Mouse (Mus musculus): ENCODE measurements around the gene Pop5. TPM values are rescaled to one million over a fixed set of nuclear protein-coding genes. Genes with fewer than 3 reads are reported as not detected.

Pop5 gene
- polyA plus RNA-seq, 1 experiment from 2014 or later = 88.1 TPM

DNA sequence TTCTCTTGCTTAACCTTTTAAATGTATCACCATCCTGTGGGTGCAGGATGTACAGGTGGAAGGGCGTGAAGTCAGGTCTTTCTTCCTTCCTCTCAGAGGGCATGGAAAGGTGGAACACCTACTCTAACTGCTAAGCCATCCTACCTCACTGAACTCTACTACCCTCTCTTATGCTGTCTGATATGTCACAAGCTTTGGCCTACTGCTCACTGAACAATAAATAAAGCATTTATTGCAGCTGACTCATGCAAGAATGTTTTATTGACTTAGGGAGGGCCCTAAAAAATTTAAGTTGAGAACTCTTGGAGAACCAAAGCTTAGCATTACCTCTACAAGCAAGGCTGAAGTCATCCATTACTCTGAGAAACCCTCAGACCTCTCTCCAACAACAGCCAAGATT is 34.3 kb downstream of the Pop5 start:
- H3K4me2 ChIP-seq = peak overlapping the region; percentile 89
- 0 out of 2 replicates have a peak overlapping the region, but pooled peaks have one; percentile 27 for H3K9ac ChIP-seq
- H3K27ac ChIP-seq = no peak overlapping the region
- peak overlapping the region; percentile 100; the same call in 1 of the 2 replicates for H3K4me3 ChIP-seq
- ATAC-seq (ENCODE audit: insufficient number of reproducible peaks, insufficient read depth, low FRiP score, low TSS enrichment, low read depth) = no peak
- peaks cover 34% of the 10 kb centered on the region for H3K36me3 ChIP-seq
- peaks cover 41% of the 10 kb centered on the region for H3K4me1 ChIP-seq
- WGBS = 97% methylated on average over 1 of the region's 1 CpGs
- H3K9me3 ChIP-seq = no peaks in the 10 kb centered on the region
- no peaks in the 10 kb centered on the region for H3K27me3 ChIP-seq

DNA sequence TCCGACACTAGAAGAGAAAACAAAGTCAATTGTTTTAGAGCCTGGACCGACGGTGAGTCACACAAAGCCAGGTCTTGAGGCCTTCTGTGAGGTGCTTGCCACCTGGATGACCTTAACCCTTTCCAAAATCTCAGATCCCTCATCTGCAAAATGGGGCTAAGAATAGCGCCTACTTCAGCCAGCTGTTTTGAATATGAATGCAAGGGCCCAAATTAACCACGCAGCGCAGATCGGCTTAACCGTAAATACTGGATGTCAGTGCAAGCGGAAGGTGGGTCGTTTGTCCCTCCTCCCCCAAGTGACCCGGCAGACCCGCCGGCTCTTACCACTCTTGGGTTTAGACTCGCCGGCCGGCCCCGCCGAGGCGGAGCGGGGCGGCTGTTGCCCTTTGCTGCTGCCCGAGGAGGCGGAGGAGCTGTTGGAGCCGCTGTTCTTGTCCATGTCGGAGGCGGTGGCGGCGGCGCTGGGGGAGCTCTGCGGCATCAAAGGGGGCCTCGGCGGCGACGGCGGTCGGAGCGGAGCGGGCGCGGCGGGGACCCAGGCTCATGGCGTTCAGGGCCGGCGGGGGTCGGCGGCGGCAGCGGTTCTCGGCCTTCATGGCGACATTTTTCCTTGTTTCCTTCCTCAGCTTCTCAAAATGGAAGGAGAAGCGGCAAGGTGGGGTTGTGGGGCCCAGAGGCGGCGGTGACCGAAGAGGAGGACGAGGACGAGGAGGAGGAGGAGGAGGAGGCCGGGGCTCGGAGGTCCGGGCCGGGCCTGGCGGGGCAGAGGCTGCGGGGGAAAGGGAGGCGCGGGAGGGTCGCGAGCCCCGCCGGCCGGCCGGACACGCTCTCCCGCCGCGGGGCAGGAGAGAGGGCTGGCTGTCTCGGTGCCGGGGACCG is 36.5 kb downstream of the Pop5 start:
- ATAC-seq (ENCODE audit: insufficient number of reproducible peaks, insufficient read depth, low FRiP score, low TSS enrichment, low read depth) = 0 out of 2 replicates have a peak, but pooled peaks have one; percentile 20
- Histone ChIP-seq H3K27me3 (no peaks in the 10 kb centered on the region), H3K9me3 (no peaks in the 10 kb centered on the region), H3K27ac (peak overlapping the region; percentile 83), H3K36me3 (peaks cover 23% of the 10 kb centered on the region), H3K9ac (peak overlapping the region; percentile 99), H3K4me1 (peaks cover 35% of the 10 kb centered on the region), H3K4me2 (peak overlapping the region; percentile 89), H3K4me3 (peak overlapping the region; percentile 100)
- under 1% methylated on average over 72 of the region's 77 CpGs for WGBS

DNA sequence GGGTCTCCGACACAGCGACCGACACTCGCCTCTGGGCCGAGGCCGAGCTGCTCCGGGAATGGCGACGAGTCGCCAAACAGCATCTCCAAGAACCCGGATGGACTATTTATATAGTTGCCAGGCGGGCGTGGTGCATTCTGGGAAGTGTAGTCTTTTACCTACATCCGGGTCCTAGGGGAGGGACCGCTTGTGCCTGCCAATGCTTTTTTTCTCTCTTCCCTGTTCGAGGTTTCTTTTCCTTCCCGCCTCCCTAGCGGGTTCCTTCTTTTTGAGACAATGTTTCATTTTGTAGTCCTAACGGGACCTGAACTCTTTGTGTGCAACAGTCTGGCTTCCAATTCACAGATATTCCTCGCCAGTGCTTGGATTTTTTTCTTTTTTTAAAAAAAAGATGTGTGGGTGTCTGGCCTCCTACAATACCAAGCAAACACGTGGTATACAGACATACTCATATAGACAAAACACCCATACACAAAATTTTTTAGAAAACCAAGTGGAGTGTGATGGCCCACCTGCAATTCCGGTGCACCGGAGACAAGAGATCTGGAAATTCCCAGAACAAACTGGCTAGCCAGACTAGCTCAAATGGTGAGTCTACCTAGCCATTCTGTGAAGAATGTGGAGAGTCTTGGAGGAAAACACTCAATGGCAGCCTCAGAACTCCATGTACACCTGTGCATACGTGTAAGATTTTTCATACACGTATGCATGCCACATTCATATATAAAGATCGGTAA is 37.3 kb downstream of the Pop5 start, which contains the start of gene Rnf10:
TSS of gene Rnf10 (minus strand) at position 87 of the 737 bp plus-strand sequence.
- Histone ChIP-seq H3K27me3 (no peaks in the 10 kb centered on the region), H3K4me1 (peaks cover 35% of the 10 kb centered on the region), H3K9me3 (no peaks in the 10 kb centered on the region), H3K9ac (peak within 1 kb of the TSS; percentile 99), H3K27ac (peak within 1 kb of the TSS; percentile 83), H3K4me3 (peak within 1 kb of the TSS; percentile 100), H3K36me3 (peaks cover 23% of the 10 kb centered on the region), H3K4me2 (peak within 1 kb of the TSS; percentile 89)
- peak; percentile 72 for ATAC-seq (ENCODE audit: insufficient number of reproducible peaks, insufficient read depth, low FRiP score, low TSS enrichment, low read depth)
- WGBS = 17% methylated on average over 24 of the region's 26 CpGs

DNA sequence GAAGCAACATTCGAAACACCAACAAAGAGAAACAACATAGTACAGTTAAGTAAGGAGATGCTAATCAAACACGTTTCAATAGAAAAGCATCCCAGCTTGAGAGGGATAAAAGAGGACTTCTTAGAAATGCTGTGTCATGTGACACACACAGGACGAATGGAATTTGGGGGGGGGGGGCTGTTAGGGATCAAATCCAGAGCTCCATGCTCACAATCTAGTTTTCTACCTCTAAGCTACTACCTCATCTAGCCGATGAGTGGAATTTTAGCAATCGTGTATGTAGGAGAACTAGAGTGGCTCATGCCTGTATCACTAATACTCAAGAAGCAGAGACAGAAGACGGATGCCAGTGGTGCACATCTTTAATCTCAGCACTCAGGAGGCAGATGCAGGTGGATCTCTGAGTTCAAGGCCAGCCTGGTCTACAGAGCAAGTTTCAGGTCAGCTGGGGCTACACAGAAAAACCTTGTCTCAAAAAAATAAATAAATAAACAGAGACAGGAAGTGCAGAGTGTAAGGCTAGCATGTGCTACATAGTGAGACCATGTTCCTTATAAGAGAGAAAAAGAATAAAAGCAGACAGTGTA is 38.0 kb downstream of the Pop5 start:
- 71% methylated on average over 6 of the region's 6 CpGs for WGBS
- Histone ChIP-seq H3K27me3 (no peaks in the 10 kb centered on the region), H3K36me3 (peaks cover 16% of the 10 kb centered on the region), H3K9me3 (no peaks in the 10 kb centered on the region), H3K4me3 (peak overlapping the region; percentile 100; the same call in 1 of the 2 replicates), H3K4me2 (peak overlapping the region; percentile 89), H3K4me1 (peaks cover 29% of the 10 kb centered on the region), H3K9ac (no peak overlapping the region), H3K27ac (no peak overlapping the region)
- ATAC-seq (ENCODE audit: insufficient number of reproducible peaks, insufficient read depth, low FRiP score, low TSS enrichment, low read depth) = no peak

DNA sequence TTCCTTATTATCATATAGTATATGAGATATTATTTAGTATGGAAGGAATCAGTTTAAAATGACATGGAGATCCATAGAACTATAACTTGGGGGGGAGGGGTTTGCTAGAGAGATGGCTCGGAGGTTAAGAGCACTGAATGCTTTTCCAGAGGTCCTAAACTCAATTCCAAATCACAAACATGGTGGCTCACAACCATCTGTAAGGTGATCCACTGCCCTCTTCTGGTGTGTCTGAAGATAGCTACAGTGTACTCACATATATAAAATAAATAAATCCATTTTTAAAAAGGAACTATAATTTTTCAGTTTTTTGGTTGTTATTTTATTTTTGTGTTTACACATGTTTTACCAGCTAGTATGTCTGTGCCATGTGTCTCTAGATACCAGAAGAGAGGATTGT is 38.7 kb downstream of the Pop5 start:
- Histone ChIP-seq H3K4me3 (no peak overlapping the region), H3K36me3 (peaks cover 10% of the 10 kb centered on the region), H3K4me1 (peaks cover 23% of the 10 kb centered on the region), H3K4me2 (no peak overlapping the region), H3K27me3 (no peaks in the 10 kb centered on the region), H3K27ac (no peak overlapping the region), H3K9ac (no peak overlapping the region), H3K9me3 (no peaks in the 10 kb centered on the region)
- no peak for ATAC-seq (ENCODE audit: insufficient number of reproducible peaks, insufficient read depth, low FRiP score, low TSS enrichment, low read depth)
- 75% methylated on average over 1 of the region's 1 CpGs for WGBS

DNA sequence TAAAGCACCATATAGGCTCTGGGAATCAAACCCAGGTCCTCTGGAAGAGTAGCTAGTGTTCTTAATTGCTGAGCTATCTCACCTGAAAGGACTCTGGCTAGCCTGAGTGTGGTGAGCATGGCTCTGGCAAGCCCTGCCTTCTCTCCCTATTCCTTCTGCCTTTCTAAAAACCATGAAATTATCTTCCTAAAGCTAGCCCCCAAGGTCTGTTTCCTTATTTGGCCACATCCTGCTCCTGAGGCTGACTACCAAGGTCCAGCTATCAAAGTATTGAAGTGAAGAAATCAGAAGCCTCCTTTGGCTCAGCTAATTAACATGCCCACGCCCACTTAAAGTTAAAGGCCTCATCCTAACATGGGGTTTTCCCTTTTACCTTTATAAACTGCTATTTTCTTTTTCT is 39.1 kb downstream of the Pop5 start:
- Histone ChIP-seq H3K36me3 (peaks cover 6% of the 10 kb centered on the region), H3K4me1 (peaks cover 19% of the 10 kb centered on the region), H3K27me3 (no peaks in the 10 kb centered on the region), H3K4me2 (no peak overlapping the region), H3K9me3 (no peaks in the 10 kb centered on the region), H3K9ac (no peak overlapping the region), H3K27ac (no peak overlapping the region), H3K4me3 (no peak overlapping the region)
- no peak for ATAC-seq (ENCODE audit: insufficient number of reproducible peaks, insufficient read depth, low FRiP score, low TSS enrichment, low read depth)
- WGBS = 88% methylated on average over 1 of the region's 1 CpGs

DNA sequence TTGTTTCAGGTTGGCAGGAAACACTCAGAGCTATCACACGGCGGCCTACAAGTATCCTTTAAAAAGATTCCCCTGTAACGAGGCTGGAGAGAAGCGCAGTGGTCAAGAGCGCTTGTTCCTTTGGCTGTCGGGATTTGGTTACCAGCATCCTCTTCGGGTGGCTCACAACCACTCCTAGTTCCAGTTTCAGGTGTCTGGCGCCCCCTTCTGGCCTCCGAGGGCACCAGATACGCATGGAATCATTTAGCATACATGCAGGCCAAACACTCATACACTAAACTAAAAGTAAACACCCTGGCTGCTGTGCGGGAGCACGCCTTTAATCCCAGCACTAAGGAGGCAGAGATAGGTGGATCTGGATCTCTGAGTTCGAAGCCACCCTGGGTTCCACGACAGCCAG is 40.4 kb downstream of the Pop5 start:
- Histone ChIP-seq H3K9ac (no peak overlapping the region), H3K27me3 (no peaks in the 10 kb centered on the region), H3K4me2 (no peak overlapping the region), H3K36me3 (no peaks in the 10 kb centered on the region), H3K27ac (no peak overlapping the region), H3K4me3 (no peak overlapping the region), H3K9me3 (no peaks in the 10 kb centered on the region), H3K4me1 (peaks cover 12% of the 10 kb centered on the region)
- no peak for ATAC-seq (ENCODE audit: insufficient number of reproducible peaks, insufficient read depth, low FRiP score, low TSS enrichment, low read depth)
- 35% methylated on average over 14 of the region's 14 CpGs for WGBS

DNA sequence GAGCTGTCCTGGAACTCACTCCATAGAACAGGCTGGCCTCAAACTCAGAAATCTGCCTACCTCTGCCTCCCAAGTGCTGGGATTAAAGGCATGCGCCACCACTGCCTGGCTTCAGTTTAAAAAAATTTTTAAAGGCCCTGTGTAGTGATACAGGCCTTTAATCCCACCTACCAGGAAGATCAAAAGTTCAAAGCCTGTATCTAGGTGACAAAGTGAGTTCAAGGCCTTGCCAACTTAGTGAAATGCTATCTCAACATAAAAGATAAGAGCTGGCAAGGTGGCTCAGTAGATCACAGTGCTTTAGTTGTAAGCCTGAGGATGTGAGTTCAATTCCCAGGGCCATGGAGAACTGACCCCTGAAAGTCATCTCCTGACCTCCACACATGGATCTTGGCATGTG is 42.4 kb downstream of the Pop5 start:
- Histone ChIP-seq H3K4me2 (no peak overlapping the region), H3K36me3 (no peaks in the 10 kb centered on the region), H3K9ac (no peak overlapping the region), H3K27ac (no peak overlapping the region), H3K9me3 (no peaks in the 10 kb centered on the region), H3K27me3 (no peaks in the 10 kb centered on the region), H3K4me3 (no peak overlapping the region), H3K4me1 (peaks cover 9% of the 10 kb centered on the region)
- ATAC-seq (ENCODE audit: insufficient number of reproducible peaks, insufficient read depth, low FRiP score, low TSS enrichment, low read depth) = no peak
- WGBS = 78% methylated on average over 1 of the region's 1 CpGs

DNA sequence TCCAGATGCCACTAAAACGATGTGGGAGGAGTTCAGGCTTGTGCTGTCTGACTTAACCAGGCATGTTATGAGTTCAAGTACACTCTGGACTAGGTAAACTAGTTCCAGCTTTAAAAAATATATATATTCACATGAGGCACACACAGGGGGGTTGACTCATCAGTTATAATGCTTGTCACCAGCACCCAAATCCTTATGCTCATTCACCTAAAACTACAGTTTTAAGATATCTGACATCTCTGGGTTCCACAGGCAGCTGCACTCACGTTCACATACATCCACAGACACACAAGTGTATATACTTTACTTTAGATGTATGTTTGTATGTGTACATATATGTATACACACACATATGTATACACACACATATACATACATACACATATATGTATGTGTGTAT is 43.1 kb downstream of the Pop5 start:
- ATAC-seq (ENCODE audit: insufficient number of reproducible peaks, insufficient read depth, low FRiP score, low TSS enrichment, low read depth) = no peak
- Histone ChIP-seq H3K4me3 (no peak overlapping the region), H3K4me2 (no peak overlapping the region), H3K27me3 (no peaks in the 10 kb centered on the region), H3K9ac (no peak overlapping the region), H3K9me3 (no peaks in the 10 kb centered on the region), H3K4me1 (peaks cover 5% of the 10 kb centered on the region), H3K27ac (no peak overlapping the region), H3K36me3 (peaks cover 5% of the 10 kb centered on the region)
- WGBS = 47% methylated on average over 2 of the region's 2 CpGs

DNA sequence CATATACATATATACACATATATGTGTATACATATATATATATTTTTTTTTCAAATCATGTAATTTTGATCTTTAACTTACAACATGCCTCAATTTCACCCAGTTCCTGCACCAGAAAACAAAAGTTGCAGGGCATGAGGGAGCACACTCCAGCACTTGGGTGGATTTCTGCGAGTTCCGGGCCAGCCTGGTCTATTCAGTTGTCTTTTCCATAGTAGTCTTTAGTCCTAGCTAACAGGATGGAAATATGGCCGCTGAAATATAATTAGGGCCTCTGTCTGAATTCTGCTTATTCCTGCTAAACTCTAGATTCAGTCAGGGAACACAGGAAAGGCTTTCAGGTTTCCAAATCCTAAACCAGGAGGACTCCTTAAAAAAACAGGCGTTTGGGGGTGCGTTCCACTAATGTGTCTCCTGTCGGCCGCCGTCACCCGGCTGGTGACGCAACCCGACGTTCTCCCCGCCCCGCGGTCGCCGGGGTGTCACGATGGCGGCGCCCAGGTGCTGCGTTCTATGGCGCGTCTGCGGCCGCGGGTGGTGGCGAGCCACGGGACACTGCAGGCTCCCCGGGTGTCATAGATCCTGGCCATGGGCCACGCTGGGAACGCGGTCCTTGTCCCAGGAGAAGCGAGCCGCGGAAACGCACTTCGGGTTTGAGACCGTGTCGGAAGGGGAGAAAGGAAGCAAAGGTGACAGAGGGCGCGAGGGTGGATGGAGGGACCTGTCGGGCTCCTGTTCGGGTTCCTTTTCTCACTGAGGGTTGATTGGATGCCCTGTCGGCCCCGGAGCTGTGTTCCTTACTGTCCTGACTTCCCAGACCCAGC is 43.8 kb downstream of the Pop5 start, which contains the start of gene Coq5:
TSS of gene Coq5 (plus strand) at position 441 of the 824 bp plus-strand sequence.
- peak within 1 kb of the TSS; percentile 87 for H3K9ac ChIP-seq
- no peaks in the 10 kb centered on the region for H3K9me3 ChIP-seq
- H3K4me2 ChIP-seq = peak within 1 kb of the TSS; percentile 87
- H3K36me3 ChIP-seq = peaks cover 11% of the 10 kb centered on the region
- H3K27ac ChIP-seq = no peak within 1 kb of the TSS
- 4% methylated on average over 45 of the region's 45 CpGs for WGBS
- H3K4me1 ChIP-seq = peaks cover 5% of the 10 kb centered on the region
- ATAC-seq (ENCODE audit: insufficient number of reproducible peaks, insufficient read depth, low FRiP score, low TSS enrichment, low read depth) = peak; percentile 74
- no peaks in the 10 kb centered on the region for H3K27me3 ChIP-seq
- peak within 1 kb of the TSS; percentile 95 for H3K4me3 ChIP-seq

Measured in embryonic facial prominence, embryonic 13.5 days (tissue).